16 mouse cellular contexts compared by ENCODE assay signal in genomic region chr3:100591053-100591452, GRCm38 (mm10).
DNase-seq lines count a peak whose midpoint lies in the region; TF ChIP-seq lines count a peak whose summit lies in the region.
"Had no signal": no experiment of that assay in that cellular context is flagged by ENCODE, and none has a peak within 500 bp of the region (broad histone marks: within the 10 kb centered on the region; RNA-seq: fewer than 3 reads in every experiment).

No protein-coding gene starts in this region.

- dilution Hi-C loops in CH12.LX (cut with MboI; ENCODE audit: extremely low pct_ligation_motif_present, extremely low pct_unique_long_range_greater_than_20kb, low sequenced_read_pairs): no loop called here

- H3K4me1 ChIP-seq in CH12.LX (ENCODE audit: control insufficient read depth in 1 of 2, insufficient read depth in 2 of 2): peaks cover 0 to 2% of the 10 kb centered on the region in 2 experiments; a peak in 2 of 4 replicates

- H3K4me3 ChIP-seq in CH12.LX (replicated peaks in 1 of 3; ENCODE audit: low read depth in 2 of 3, low read length in 2 of 3, poor library complexity in 1 of 3): no peak overlapping the region

- in situ Hi-C loops in CH12.LX (cut with MboI; ENCODE audit: low pct_ligation_motif_present, low pct_unique_long_range_greater_than_20kb, low sequenced_read_pairs): no loop called here

- TF ChIP-seq POLR2A in CH12.LX (IDR thresholded peaks at IDR 0.05; ENCODE audit: low read depth, low read length): no peak

- no peak for TF ChIP-seq CTCF in CH12.LX (conservative IDR thresholded peaks at IDR 0.05 in 1 of 2, IDR thresholded peaks at IDR 0.05 in 1 of 2; ENCODE audit: low read depth in 2 of 2, low read length in 2 of 2)

- no peak for TF ChIP-seq RAD21 in CH12.LX (IDR thresholded peaks at IDR 0.05; ENCODE audit: low read depth, low read length)

- peaks cover 4 to 31% of the 10 kb centered on the region in 2 experiments for H3K36me3 ChIP-seq in CH12.LX (replicated peaks in 1 of 2; ENCODE audit: control insufficient read depth in 1 of 2, insufficient read depth in 1 of 2, low read length in 1 of 2)

- 0 out of 2 replicates have a peak, but pooled peaks have one; percentile 28 for TF ChIP-seq EP300 in CH12.LX (IDR thresholded peaks at IDR 0.05; ENCODE audit: low read length)

- H3K27ac ChIP-seq in CH12.LX (ENCODE audit: insufficient read depth, low read depth): no peak overlapping the region

- H3K4me2 ChIP-seq in CH12.LX (ENCODE audit: insufficient read depth, low read depth, poor library complexity, severe bottlenecking): no peak overlapping the region

- H3K9ac ChIP-seq in CH12.LX (ENCODE audit: insufficient read depth, low read depth): no peak overlapping the region

- no peaks in the 10 kb centered on the region for H3K79me2 ChIP-seq in CH12.LX (replicated peaks; ENCODE audit: control insufficient read depth, extremely low read depth, insufficient read depth, poor library complexity, severe bottlenecking)

- H3K27me3 ChIP-seq in CH12.LX (replicated peaks): no peaks in the 10 kb centered on the region
- H3K27me3 ChIP-seq: Patski had no signal

- peak; percentile 40 for DNase-seq in CH12.LX (ENCODE audit: extremely low read depth)
- no peak for DNase-seq in adrenal gland, postnatal 36 days
- DNase-seq: adrenal gland, adult 2 months; adrenal gland, adult 8-10 months; adrenal gland, postnatal 10 days; adrenal gland, postnatal 14 days; adrenal gland, postnatal 25 days; B cell, adult 2 months; cerebellum, adult 11 months; cerebellum, adult 11-12 months; cerebellum, adult 18-20 months; cerebellum, adult 2 months; cerebellum, adult 8-10 months; cerebellum, adult 9-10 months had no signal

- no peaks in the 10 kb centered on the region for H3K9me3 ChIP-seq in CH12.LX (replicated peaks; ENCODE audit: low read length)
- H3K9me3 ChIP-seq: G1E had no signal

TF ChIP-seq in CH12.LX, 34 proteins besides CTCF, POLR2A, EP300 and RAD21:
- TF ChIP-seq ZNF384 (IDR thresholded peaks at IDR 0.05; ENCODE audit: low read depth, low read length) (peak; percentile 59; the same call in 1 of the 2 replicates), NELFE (IDR thresholded peaks at IDR 0.05; ENCODE audit: low read depth, low read length) (no peak), JUN (IDR thresholded peaks at IDR 0.05; ENCODE audit: insufficient read depth, low read depth, low read length) (peak; percentile 88), MAFK (IDR thresholded peaks at IDR 0.05; ENCODE audit: insufficient replicate concordance, low read length) (no peak), CHD2 (IDR thresholded peaks at IDR 0.05; ENCODE audit: low read length) (no peak), MAX (IDR thresholded peaks at IDR 0.05; ENCODE audit: low read length) (no peak), JUND (conservative IDR thresholded peaks at IDR 0.05; ENCODE audit: low read depth, low read length) (peak; percentile 85), BHLHE40 (IDR thresholded peaks at IDR 0.05; ENCODE audit: low read depth, low read length) (peak; percentile 78), SIN3A (IDR thresholded peaks at IDR 0.05; ENCODE audit: low read length) (no peak), GABPA (IDR thresholded peaks at IDR 0.05; ENCODE audit: insufficient replicate concordance, low read depth, low read length) (no peak), MYC (IDR thresholded peaks at IDR 0.05; ENCODE audit: low read depth, low read length) (no peak), UBTF (IDR thresholded peaks at IDR 0.05; ENCODE audit: low read depth, low read length) (no peak), NRF1 (IDR thresholded peaks at IDR 0.05; ENCODE audit: low read depth, low read length) (no peak), SMC3 (IDR thresholded peaks at IDR 0.05; ENCODE audit: low read depth, low read length) (no peak), MXI1 (IDR thresholded peaks at IDR 0.05; ENCODE audit: low read depth, low read length) (no peak), KAT2A (IDR thresholded peaks at IDR 0.05; ENCODE audit: insufficient replicate concordance, low read length) (no peak), CHD1 (IDR thresholded peaks at IDR 0.05; ENCODE audit: low read depth, low read length) (no peak), ZMIZ1 (IDR thresholded peaks at IDR 0.05; ENCODE audit: low read depth, low read length) (no peak), MEF2A (IDR thresholded peaks at IDR 0.05; ENCODE audit: borderline replicate concordance, low read depth, low read length) (no peak), POLR2AphosphoS2 (IDR thresholded peaks at IDR 0.05; ENCODE audit: low read depth, low read length) (no peak), USF1 (IDR thresholded peaks at IDR 0.05; ENCODE audit: low read depth, low read length) (no peak), ETS1 (conservative IDR thresholded peaks at IDR 0.05; ENCODE audit: low read depth, low read length) (0 out of 2 replicates have a peak, but pooled peaks have one; percentile 11), USF2 (conservative IDR thresholded peaks at IDR 0.05; ENCODE audit: low read depth, low read length) (no peak), TCF12 (IDR thresholded peaks at IDR 0.05; ENCODE audit: low read depth, low read length) (no peak), MAZ (IDR thresholded peaks at IDR 0.05; ENCODE audit: low read depth, low read length) (no peak), ZKSCAN1 (IDR thresholded peaks at IDR 0.05; ENCODE audit: borderline replicate concordance, low read depth, low read length) (no peak; the same call in 1 of the 2 replicates), HCFC1 (IDR thresholded peaks at IDR 0.05; ENCODE audit: low read depth, low read length) (no peak), IRF4 (IDR thresholded peaks at IDR 0.05; ENCODE audit: low read depth, low read length) (peak; percentile 73)
